Mouse (Mus musculus) ES-E14 (cell line): ENCODE data around the gene Adora3.

ENCODE experiments used
- CHD2 ChIP-seq: IDR thresholded peaks from 2 replicates; pipeline ENCODE4 v1.6.1; 2014; ENCODE audit warnings: mild to moderate bottlenecking, low read depth, low read length, inconsistent platforms
- MAFK ChIP-seq: IDR thresholded peaks from 2 replicates; pipeline ENCODE4 v1.6.1; 2014; ENCODE audit warnings: mild to moderate bottlenecking, low read depth, low read length, inconsistent platforms; ENCODE audit not compliant: insufficient read depth

GRCm38 (mm10) chr3:105896811-105897210, 26.2 kb downstream of the Adora3 start:
- TF ChIP-seq CHD2 = no peak
- no peak for TF ChIP-seq MAFK
